Mouse (Mus musculus) hindbrain, embryonic 15.5 days (tissue): ENCODE measurements around the gene Hic2. TPM values are rescaled to one million over a fixed set of nuclear protein-coding genes. Genes with fewer than 3 reads are reported as not detected.
A peak's percentile ranks its signal among the peaks of the same experiment; 100 is the strongest.

Experiments
- ATAC-seq: fragments of 200-750 bp; cut with Nextera tagmentation; 2 replicates; pipeline ENCODE4 v1.8.0; 2017; ENCODE audit warnings: low read depth, moderate number of reproducible peaks, moderate TSS enrichment; ENCODE audit not compliant: low FRiP score
- H3K27ac ChIP-seq: fragments of 300-500 bp; sonication (generic); replicated peaks from 2 replicates; pipeline ENCODE4 v1.5.1; 2015; ENCODE audit warnings: mild to moderate bottlenecking, inconsistent platforms
- H3K27me3 ChIP-seq: fragments of 300-500 bp; sonication (generic); 2 replicates; pipeline ENCODE4 v1.6.1; 2015; ENCODE audit warnings: control low read depth, inconsistent platforms
- H3K36me3 ChIP-seq: fragments of 300-500 bp; sonication (generic); 2 replicates; pipeline ENCODE4 v1.6.1; 2015; ENCODE audit warnings: control low read depth, inconsistent platforms
- H3K4me1 ChIP-seq: fragments of 300-500 bp; sonication (generic); replicated peaks from 2 replicates; pipeline ENCODE4 v1.6.1; 2015; ENCODE audit warnings: control low read depth, inconsistent platforms
- H3K4me2 ChIP-seq: fragments of 300-500 bp; sonication (generic); 2 replicates; pipeline ENCODE4 v1.6.1; 2015; ENCODE audit warnings: moderate library complexity, mild to moderate bottlenecking, inconsistent platforms
- H3K4me3 ChIP-seq: fragments of 300-500 bp; sonication (generic); 2 replicates; pipeline ENCODE4 v1.5.1; 2015; ENCODE audit warnings: mild to moderate bottlenecking, inconsistent platforms
- H3K9ac ChIP-seq: fragments of 300-500 bp; sonication (generic); 2 replicates; pipeline ENCODE4 v1.6.1; 2015; ENCODE audit warnings: inconsistent platforms
- H3K9me3 ChIP-seq: fragments of 300-500 bp; sonication (generic); 2 replicates; pipeline ENCODE4 v1.6.1; 2016; ENCODE audit warnings: control low read depth, inconsistent platforms
- WGBS: fragments of 180-500 bp; shearing (Covaris S2); methylation state at CpG from one replicate; pipeline ENCODE4 v1.1.7; 2015; 5-methylcytosine and 5-hydroxymethylcytosine counted together
- polyA plus RNA-seq: library from polyadenylated mRNA; unstranded; fragments of >200 nt; fragmentation: Nextera tagmentation; extraction: Ambion mirVana; gene quantifications from 2 replicates; pipeline ENCODE4 v1.2.1, GENCODE M21; 2015

Gene Hic2
- 7.3 and 7.5 TPM in 2 replicates for polyA plus RNA-seq

GRCm38 (mm10) chr16:17232794-17233701, at the start of gene Hic2:
TSS of gene Hic2 (plus strand) at chr16:17233572.
- Histone ChIP-seq H3K27ac (peak within 1 kb of the TSS; percentile 95), H3K4me1 (peaks cover 37% of the 10 kb centered on the region), H3K4me3 (peak within 1 kb of the TSS; percentile 83), H3K27me3 (no peaks in the 10 kb centered on the region), H3K36me3 (no peaks in the 10 kb centered on the region), H3K9me3 (no peaks in the 10 kb centered on the region), H3K9ac (peak within 1 kb of the TSS; percentile 91), H3K4me2 (peak within 1 kb of the TSS; percentile 81)
- WGBS: under 1% methylated on average over 59 of the region's 59 CpGs
- peak; percentile 95 for ATAC-seq

- H3K9me3 ChIP-seq: no peaks in the 10 kb centered on the region
- no peak overlapping the region for H3K4me3 ChIP-seq
- H3K36me3 ChIP-seq: peaks cover 5% of the 10 kb centered on the region; the same call in 1 of the 2 replicates
- H3K4me2 ChIP-seq: no peak overlapping the region
- no peaks in the 10 kb centered on the region for H3K4me1 ChIP-seq
- no peak overlapping the region for H3K27ac ChIP-seq
- H3K9ac ChIP-seq: no peak overlapping the region
- ATAC-seq: no peak
- H3K27me3 ChIP-seq: no peaks in the 10 kb centered on the region
Measured at GRCm38 (mm10) chr16:17185475-17185874, 47.9 kb upstream of the Hic2 start.

- no peak overlapping the region for H3K4me3 ChIP-seq
- H3K9me3 ChIP-seq: no peaks in the 10 kb centered on the region
- no peak overlapping the region for H3K9ac ChIP-seq
- ATAC-seq: no peak
- no peaks in the 10 kb centered on the region for H3K4me1 ChIP-seq
- H3K4me2 ChIP-seq: no peak overlapping the region
- H3K27me3 ChIP-seq: no peaks in the 10 kb centered on the region
- H3K36me3 ChIP-seq: no peaks in the 10 kb centered on the region
- H3K27ac ChIP-seq: no peak overlapping the region
- 94% methylated on average over 4 of the region's 4 CpGs for WGBS
Measured at GRCm38 (mm10) chr16:17193823-17194222, 39.5 kb upstream of the Hic2 start.

- 10% methylated on average over 24 of the region's 24 CpGs for WGBS
- ATAC-seq: no peak
- H3K4me3 ChIP-seq: peak overlapping the region; percentile 96
- H3K27me3 ChIP-seq: no peaks in the 10 kb centered on the region
- no peaks in the 10 kb centered on the region for H3K36me3 ChIP-seq
- no peaks in the 10 kb centered on the region for H3K9me3 ChIP-seq
- peaks cover 17% of the 10 kb centered on the region for H3K4me1 ChIP-seq
- peak overlapping the region; percentile 97 for H3K9ac ChIP-seq
- peak overlapping the region; percentile 76 for H3K4me2 ChIP-seq
- peak overlapping the region; percentile 84 for H3K27ac ChIP-seq
Measured at GRCm38 (mm10) chr16:17200121-17200952, 33.0 kb upstream of the Hic2 start.

- H3K9me3 ChIP-seq: no peaks in the 10 kb centered on the region
- WGBS: 0% methylated on average over 52 of the region's 72 CpGs
Measured at GRCm38 (mm10) chr16:17200953-17201707, 32.2 kb upstream of the Hic2 start.

GRCm38 (mm10) chr16:17201977-17202376, 31.4 kb upstream of the Hic2 start:
- Histone ChIP-seq H3K4me3 (no peak overlapping the region), H3K4me2 (no peak overlapping the region), H3K9me3 (no peaks in the 10 kb centered on the region), H3K27ac (0 out of 2 replicates have a peak overlapping the region, but pooled peaks have one; percentile 84), H3K36me3 (no peaks in the 10 kb centered on the region), H3K9ac (no peak overlapping the region), H3K4me1 (peaks cover 17% of the 10 kb centered on the region), H3K27me3 (no peaks in the 10 kb centered on the region)
- 57% methylated on average over 2 of the region's 2 CpGs for WGBS
- peak; percentile 33; the same call in 1 of the 2 replicates for ATAC-seq

More at GRCm38 (mm10) chr16:17200953-17201707, 32.2 kb upstream of the Hic2 start:
- H3K27ac ChIP-seq: peak overlapping the region; percentile 84
- no peaks in the 10 kb centered on the region for H3K27me3 ChIP-seq
- peaks cover 17% of the 10 kb centered on the region for H3K4me1 ChIP-seq
- H3K9ac ChIP-seq: peak overlapping the region; percentile 97
- H3K4me3 ChIP-seq: peak overlapping the region; percentile 96
- peak; percentile 91 for ATAC-seq
- H3K36me3 ChIP-seq: no peaks in the 10 kb centered on the region
- peak overlapping the region; percentile 76 for H3K4me2 ChIP-seq

GRCm38 (mm10) chr16:17202549-17202948, 30.8 kb upstream of the Hic2 start, which contains the start of gene Ube2l3:
TSS of gene Ube2l3 (minus strand) at chr16:17202649.
- ATAC-seq: no peak
- Histone ChIP-seq H3K27ac (peak within 1 kb of the TSS; percentile 84), H3K9me3 (no peaks in the 10 kb centered on the region), H3K9ac (peak within 1 kb of the TSS; percentile 97; the same call in 1 of the 2 replicates), H3K4me1 (peaks cover 17% of the 10 kb centered on the region), H3K36me3 (no peaks in the 10 kb centered on the region), H3K4me3 (peak within 1 kb of the TSS; percentile 96), H3K4me2 (peak within 1 kb of the TSS; percentile 76), H3K27me3 (no peaks in the 10 kb centered on the region)
- 92% methylated on average over 1 of the region's 1 CpGs for WGBS

- Histone ChIP-seq H3K4me2 (no peak overlapping the region), H3K9ac (no peak overlapping the region), H3K4me3 (no peak overlapping the region), H3K27me3 (no peaks in the 10 kb centered on the region), H3K36me3 (no peaks in the 10 kb centered on the region), H3K27ac (no peak overlapping the region), H3K4me1 (peaks cover 25% of the 10 kb centered on the region), H3K9me3 (no peaks in the 10 kb centered on the region)
- WGBS: 4% methylated on average over 6 of the region's 6 CpGs
- ATAC-seq: no peak
Measured at GRCm38 (mm10) chr16:17204990-17205389, 28.4 kb upstream of the Hic2 start.

- peak; percentile 90 for ATAC-seq
- under 1% methylated on average over 85 of the region's 85 CpGs for WGBS
- Histone ChIP-seq H3K27ac (peak within 1 kb of the TSS; percentile 87), H3K36me3 (no peaks in the 10 kb centered on the region), H3K9ac (peak within 1 kb of the TSS; percentile 75), H3K9me3 (no peaks in the 10 kb centered on the region), H3K4me1 (peaks cover 30% of the 10 kb centered on the region), H3K27me3 (no peaks in the 10 kb centered on the region), H3K4me3 (peak within 1 kb of the TSS; percentile 70), H3K4me2 (peak within 1 kb of the TSS; percentile 98)
Measured at GRCm38 (mm10) chr16:17208389-17209361, 24.7 kb upstream of the Hic2 start, which contains the start of gene Rimbp3. TSS of gene Rimbp3 (plus strand) at chr16:17208603.

GRCm38 (mm10) chr16:17209404-17209960, 23.9 kb upstream of the Hic2 start:
- Histone ChIP-seq H3K36me3 (no peaks in the 10 kb centered on the region), H3K9me3 (no peaks in the 10 kb centered on the region), H3K27ac (peak overlapping the region; percentile 87), H3K4me1 (peaks cover 30% of the 10 kb centered on the region), H3K4me2 (peak overlapping the region; percentile 98), H3K4me3 (peak overlapping the region; percentile 70), H3K27me3 (no peaks in the 10 kb centered on the region), H3K9ac (peak overlapping the region; percentile 75)
- ATAC-seq: no peak
- WGBS: under 1% methylated on average over 37 of the region's 37 CpGs
